Mouse (Mus musculus): ENCODE results near the gene Slc22a13.
"Not testable (repeated sequence)": the region's sequence is repeated elsewhere in the genome, so short reads cannot be mapped to it uniquely, and the experiment has no call there.

The Slc22a13 gene

GRCm38 (mm10) chr9:119208998-119209397, at the start of gene Slc22a13:
Slc22a13 (minus strand) TSS chr9:119209098.
- DNase-seq (ENCODE audit: low spot score) = no peak

GRCm38 (mm10) chr9:119258128-119258527, 49.2 kb upstream of the Slc22a13 start:
- DNase-seq (ENCODE audit: low spot score) = no peak

GRCm38 (mm10) chr9:119256161-119256560, 47.3 kb upstream of the Slc22a13 start:
- DNase-seq (ENCODE audit: low spot score) = no peak

- DNase-seq (ENCODE audit: low spot score) = no peak
Observed at GRCm38 (mm10) chr9:119255096-119255495, 46.2 kb upstream of the Slc22a13 start.

- DNase-seq (ENCODE audit: low spot score) = no peak
Observed at GRCm38 (mm10) chr9:119254187-119254586, 45.3 kb upstream of the Slc22a13 start.

- DNase-seq (ENCODE audit: low spot score) = no peak
Observed at GRCm38 (mm10) chr9:119247996-119248395, 39.1 kb upstream of the Slc22a13 start.

GRCm38 (mm10) chr9:119246826-119247225, 37.9 kb upstream of the Slc22a13 start:
- DNase-seq (ENCODE audit: low spot score) = no peak

- DNase-seq (ENCODE audit: low spot score) = no peak
Observed at GRCm38 (mm10) chr9:119243981-119244380, 35.1 kb upstream of the Slc22a13 start.

GRCm38 (mm10) chr9:119241169-119241865, 32.4 kb upstream of the Slc22a13 start:
- DNase-seq (ENCODE audit: low spot score) = no peak

GRCm38 (mm10) chr9:119240286-119240997, 31.5 kb upstream of the Slc22a13 start:
- DNase-seq (ENCODE audit: low spot score) = no peak

- DNase-seq (ENCODE audit: low spot score) = no peak
Observed at GRCm38 (mm10) chr9:119239274-119239673, 30.4 kb upstream of the Slc22a13 start.

- DNase-seq (ENCODE audit: low spot score) = no peak
Observed at GRCm38 (mm10) chr9:119238796-119239195, 29.9 kb upstream of the Slc22a13 start.

GRCm38 (mm10) chr9:119231552-119231951, 22.7 kb upstream of the Slc22a13 start:
- DNase-seq (ENCODE audit: low spot score) = no peak

- no peak for DNase-seq (ENCODE audit: low spot score)
Observed at GRCm38 (mm10) chr9:119230829-119231228, 21.9 kb upstream of the Slc22a13 start.

GRCm38 (mm10) chr9:119220249-119220648, 11.4 kb upstream of the Slc22a13 start:
- no peak for DNase-seq (ENCODE audit: low spot score)

GRCm38 (mm10) chr9:119219667-119220066, 10.8 kb upstream of the Slc22a13 start:
- DNase-seq (ENCODE audit: low spot score) = no peak

GRCm38 (mm10) chr9:119215341-119215740, 6.4 kb upstream of the Slc22a13 start:
- not testable (repeated sequence) for DNase-seq (ENCODE audit: low spot score)

GRCm38 (mm10) chr9:119214601-119215000, 5.7 kb upstream of the Slc22a13 start:
- no peak for DNase-seq (ENCODE audit: low spot score)

- DNase-seq (ENCODE audit: low spot score) = no peak
Observed at GRCm38 (mm10) chr9:119212996-119213395, 4.1 kb upstream of the Slc22a13 start.

GRCm38 (mm10) chr9:119207113-119207512, 1.8 kb downstream of the Slc22a13 start:
- DNase-seq (ENCODE audit: low spot score) = no peak

- no peak for DNase-seq (ENCODE audit: low spot score)
Observed at GRCm38 (mm10) chr9:119206666-119207065, 2.2 kb downstream of the Slc22a13 start.

GRCm38 (mm10) chr9:119205756-119206155, 3.1 kb downstream of the Slc22a13 start:
- no peak for DNase-seq (ENCODE audit: low spot score)

- DNase-seq (ENCODE audit: low spot score) = no peak
Observed at GRCm38 (mm10) chr9:119203617-119204016, 5.3 kb downstream of the Slc22a13 start.

- no peak for DNase-seq (ENCODE audit: low spot score)
Observed at GRCm38 (mm10) chr9:119201653-119202052, 7.2 kb downstream of the Slc22a13 start.
